Mouse (Mus musculus) T-cell, adult 66 days (primary cell): ENCODE measurements around the gene Rrp7a. TPM values are rescaled to one million over a fixed set of nuclear protein-coding genes. Genes with fewer than 3 reads are reported as not detected.

Experiments
- total RNA-seq, 2 experiments: library from RNA; stranded (reverse); gene quantifications; 3 replicates in 1 of 2; 4 replicates in 1 of 2; pipeline ENCODE4 v1.2.4; 2023

The Rrp7a gene
- total RNA-seq, result 100 to 1,000 TPM; 109 to 110 TPM

GRCm38 (mm10) chr15:83122566-83123145 lies at the start of gene Rrp7a:
Gene Rrp7a, minus strand, starts transcription at chr15:83122801.

GRCm38 (mm10) chr15:83149196-83150072 lies 26.8 kb upstream of the Rrp7a start, which contains the start of gene Poldip3:
Gene Poldip3, minus strand, starts transcription at chr15:83149384.

DNA sequence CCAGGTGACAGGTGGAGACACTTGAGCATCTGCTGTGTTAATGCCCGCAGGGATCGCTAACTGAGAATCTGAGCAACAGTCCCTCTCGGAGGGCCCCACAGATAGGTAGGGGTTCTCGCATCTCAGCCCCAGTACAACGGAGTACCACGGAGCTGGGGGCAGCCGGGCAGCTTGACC lies 33.3 kb downstream of the Rrp7a start, which contains the start of gene Serhl:
TSS of gene Serhl (plus strand) at position 78 of the 177 bp plus-strand sequence.

Other genes starting within 250 kb of the Rrp7a start
- gene Tcf20, start 134.9 kb downstream of the Rrp7a start, total RNA-seq, result 100 to 1,000 TPM; 221 to 229 TPM
- 1 to 10 TPM; 6.1 to 8.3 TPM for gene Nfam1, start 89.5 kb downstream of the Rrp7a start, total RNA-seq
- gene Serhl, start 33.3 kb downstream of the Rrp7a start, total RNA-seq, result 10 to 100 TPM; 19.0 to 30.2 TPM
- 100 to 1,000 TPM; 187 to 222 TPM for gene Poldip3, start 26.6 kb upstream of the Rrp7a start, total RNA-seq
- gene Cyb5r3, start 49.8 kb upstream of the Rrp7a start, total RNA-seq, result 10 to 100 TPM; 38.2 to 46.2 TPM
- under 1 TPM in 1 of 2 experiments, not detected in 1; 0.44 TPM for gene A4galt, start 129.0 kb upstream of the Rrp7a start, total RNA-seq
- 1 to 10 TPM; 6.6 to 7.7 TPM for gene Arfgap3, start 227.4 kb upstream of the Rrp7a start, total RNA-seq